Mouse (Mus musculus): ENCODE measurements around the gene Tut1.

The Tut1 gene

GRCm38 (mm10) chr19:8953135-8954039, at the start of gene Tut1:
Gene Tut1 (plus strand): TSS chr19:8953847.
- in situ Hi-C loops (cut with MseI, MboI): no loop called here

- in situ Hi-C loops (cut with MseI, MboI): no loop called here
Observed at GRCm38 (mm10) chr19:8908531-8908930, 45.1 kb upstream of the Tut1 start.

- in situ Hi-C loops (cut with MseI, MboI): no loop called here
Observed at GRCm38 (mm10) chr19:8911810-8912209, 41.8 kb upstream of the Tut1 start.

- in situ Hi-C loops (cut with MseI, MboI): no loop called here
Observed at GRCm38 (mm10) chr19:8914212-8914611, 39.4 kb upstream of the Tut1 start.

GRCm38 (mm10) chr19:8919000-8919399, 34.6 kb upstream of the Tut1 start:
- in situ Hi-C loops (cut with MseI, MboI): no loop called here

GRCm38 (mm10) chr19:8919684-8920072, 34.0 kb upstream of the Tut1 start:
- in situ Hi-C loops (cut with MseI, MboI): no loop called here

- in situ Hi-C loops (cut with MseI, MboI): no loop called here
Observed at GRCm38 (mm10) chr19:8920073-8920736, 33.4 kb upstream of the Tut1 start, which contains the start of gene B3gat3. Gene B3gat3 (plus strand): TSS chr19:8920374.

GRCm38 (mm10) chr19:8920836-8921291, 32.8 kb upstream of the Tut1 start:
- in situ Hi-C loops (cut with MseI, MboI): no loop called here

GRCm38 (mm10) chr19:8921741-8922140, 31.9 kb upstream of the Tut1 start:
- in situ Hi-C loops (cut with MseI, MboI): no loop called here

GRCm38 (mm10) chr19:8926766-8927165, 26.9 kb upstream of the Tut1 start:
- in situ Hi-C loops (cut with MseI, MboI): no loop called here

GRCm38 (mm10) chr19:8927891-8928525, 25.6 kb upstream of the Tut1 start:
- in situ Hi-C loops (cut with MseI, MboI): no loop called here

- in situ Hi-C loops (cut with MseI, MboI): no loop called here
Observed at GRCm38 (mm10) chr19:8928689-8929223, 24.9 kb upstream of the Tut1 start.

- in situ Hi-C loops (cut with MseI, MboI): no loop called here
Observed at GRCm38 (mm10) chr19:8929224-8930088, 24.2 kb upstream of the Tut1 start, which contains the start of the genes Rom1 and Eml3. Gene Rom1 (minus strand): TSS chr19:8929356. Gene Eml3 (plus strand): TSS chr19:8929552.

- in situ Hi-C loops (cut with MseI, MboI): no loop called here
Observed at GRCm38 (mm10) chr19:8930117-8930516, 23.5 kb upstream of the Tut1 start.

GRCm38 (mm10) chr19:8930771-8931170, 22.9 kb upstream of the Tut1 start:
- in situ Hi-C loops (cut with MseI, MboI): no loop called here

GRCm38 (mm10) chr19:8936736-8937135, 16.9 kb upstream of the Tut1 start:
- in situ Hi-C loops (cut with MseI, MboI): no loop called here

- in situ Hi-C loops (cut with MseI, MboI): no loop called here
Observed at GRCm38 (mm10) chr19:8940526-8941133, 13.0 kb upstream of the Tut1 start.

- in situ Hi-C loops (cut with MseI, MboI): no loop called here
Observed at GRCm38 (mm10) chr19:8941136-8941514, 12.5 kb upstream of the Tut1 start.

GRCm38 (mm10) chr19:8941515-8942217, 12.0 kb upstream of the Tut1 start, which contains the start of gene Mta2:
Gene Mta2 (plus strand): TSS chr19:8941875.
- in situ Hi-C loops (cut with MseI, MboI): no loop called here
